ENCODE assay signal across 8 mouse cellular contexts in genomic region chrX:136590199-136590896, GRCm38 (mm10). TPM values are rescaled to one million over a fixed set of nuclear protein-coding genes. Genes with fewer than 3 reads are reported as not detected.
DNase-seq lines count a peak whose midpoint lies in the region; ATAC-seq and TF ChIP-seq lines count a peak whose summit lies in the region.

Gene Tceal3 (plus strand): TSS chrX:136590842.

- no peak within 1 kb of the TSS for H3K4me2 ChIP-seq in intestine, postnatal 0 days (replicated peaks; ENCODE audit: low read depth)

- no peaks in the 10 kb centered on the region for H3K4me1 ChIP-seq in intestine, postnatal 0 days (replicated peaks; ENCODE audit: control insufficient read depth, insufficient read depth, low read length)

- no peak for TF ChIP-seq CTCF in intestine, postnatal 0 days (IDR thresholded peaks at IDR 0.05; ENCODE audit: low read depth)

- no peaks in the 10 kb centered on the region for H3K27me3 ChIP-seq in intestine, postnatal 0 days (replicated peaks; ENCODE audit: control insufficient read depth, insufficient read depth, low read length)

- no peaks in the 10 kb centered on the region for H3K36me3 ChIP-seq in intestine, postnatal 0 days (ENCODE audit: control insufficient read depth, insufficient read depth)

- H3K9me3 ChIP-seq in intestine, postnatal 0 days (ENCODE audit: control insufficient read depth), result no peaks in the 10 kb centered on the region

- 60% methylated on average over 12 of the region's 12 CpGs for WGBS in intestine, postnatal 0 days

- H3K4me3 ChIP-seq in intestine, postnatal 0 days (ENCODE audit: low read depth, low read length), result no peak within 1 kb of the TSS

- H3K27ac ChIP-seq in intestine, postnatal 0 days (ENCODE audit: low read depth, low read length), result no peak within 1 kb of the TSS

- intact Hi-C loops in left cerebral cortex, postnatal 10 days (cut with DNase I), result no loop called here

- H3K9ac ChIP-seq in intestine, postnatal 0 days (ENCODE audit: low read depth, low read length), result no peak within 1 kb of the TSS

- no peak for ATAC-seq in intestine, postnatal 0 days

- peak; percentile 43 for DNase-seq in ZHBTc4 (ENCODE audit: low read depth, low spot score)
- DNase-seq in cerebellum, adult 9-10 months, result peak; percentile 69
- peak; percentile 56 to 90 for DNase-seq in frontal cortex, adult 2 months (ENCODE audit: extremely low spot score in 1 of 2, low spot score in 1 of 2)
- DNase-seq in left cerebral cortex, postnatal 10 days (ENCODE audit: extremely low spot score in 1 of 2, low spot score in 2 of 2), result peak; percentile 44 to 50
- peak; percentile 81 to 87 for DNase-seq in right cerebral cortex, adult 2 months (ENCODE audit: low spot score in 2 of 2)
- DNase-seq in gastrocnemius, adult 8-10 months (ENCODE audit: low spot score in 2 of 2), result no peak
- no peak for DNase-seq in ovary, postnatal 10 days (ENCODE audit: low spot score)

RNA-seq across cellular contexts. Expression of gene Tceal3, which starts in this region (rescaled TPM):
- polyA plus RNA-seq in frontal cortex, adult 2 months (2012; rRNA removed), result 346 and 420 TPM in 2 replicates
- total RNA-seq in left cerebral cortex, postnatal 10 days (2021), result 100 to 1,000 TPM; 114 to 118 TPM
- 4.0 and 4.6 TPM in 2 replicates for polyA plus RNA-seq in intestine, postnatal 0 days (2015; fragmentation: Nextera tagmentation; extraction: Ambion mirVana)
- total RNA-seq in gastrocnemius, adult 8-10 months (2022), result 1 to 10 TPM in 1 of 4 experiments, under 1 TPM in 1, not detected in 2; 0.91 to 1.1 TPM

Comparison
In these comparisons a context has a peak if more than half of its experiments do, and no peak if none do; other contexts are left out.
1. RNA of gene Tceal3 (total RNA-seq): 114 to 118 TPM in left cerebral cortex, postnatal 10 days; 0.91 to 1.1 TPM in gastrocnemius, adult 8-10 months; every median in the first group is over 10 times any median in the second.
2. RNA of gene Tceal3 (polyA plus RNA-seq): 346 to 420 TPM in frontal cortex, adult 2 months; 4.0 to 4.6 TPM in intestine, postnatal 0 days; every median in the first group is over 10 times any median in the second.
3. DNase-seq: peak in ZHBTc4 (single experiment), cerebellum, adult 9-10 months (single experiment), frontal cortex, adult 2 months (2 of 2), left cerebral cortex, postnatal 10 days (2 of 2) and right cerebral cortex, adult 2 months (2 of 2); none in gastrocnemius, adult 8-10 months (0 of 2) and ovary, postnatal 10 days (single experiment).